Mouse (Mus musculus): ENCODE data around the gene Smarce1. TPM values are rescaled to one million over a fixed set of nuclear protein-coding genes. Genes with fewer than 3 reads are reported as not detected.

Gene Smarce1
- total and polyA plus RNA-seq, 3 experiments, result 243 to 277 TPM; not detected in 1

GRCm38 (mm10) chr11:99169438-99169837 lies 61.4 kb downstream of the Smarce1 start:
- H3K9me3 ChIP-seq (replicated peaks; ENCODE audit: insufficient read depth, low read length), result no peaks in the 10 kb centered on the region
- peaks cover 0 to 22% of the 10 kb centered on the region in 2 experiments; a peak in 2 of 4 replicates for H3K4me1 ChIP-seq (ENCODE audit: control insufficient read depth in 1 of 2, insufficient read depth in 2 of 2, low read length in 2 of 2)
- H3K79me2 ChIP-seq (ENCODE audit: control insufficient read depth, insufficient read depth, low read length, poor library complexity), result no peaks in the 10 kb centered on the region
- H3K9ac ChIP-seq (ENCODE audit: control insufficient read depth, low read depth, low read length, poor library complexity, severe bottlenecking), result no peak overlapping the region
- H3K27ac ChIP-seq (ENCODE audit: control insufficient read depth, low read depth, low read length), result no peak overlapping the region
- peaks cover 9 to 12% of the 10 kb centered on the region in 2 experiments for H3K27me3 ChIP-seq (ENCODE audit: control insufficient read depth in 1 of 2, insufficient read depth in 2 of 2, low read length in 2 of 2)
- peaks cover 0 to 11% of the 10 kb centered on the region in 2 experiments; a peak in 1 of 4 replicates for H3K36me3 ChIP-seq (ENCODE audit: control insufficient read depth in 1 of 2, insufficient read depth in 2 of 2, low read length in 2 of 2)
- TF ChIP-seq POLR2A (IDR thresholded peaks at IDR 0.05; ENCODE audit: control insufficient read depth in 1 of 2, insufficient read depth in 1 of 2, low read depth in 1 of 2, low read length in 2 of 2, poor library complexity in 1 of 2) (no peak), MAFK (IDR thresholded peaks at IDR 0.05; ENCODE audit: borderline replicate concordance, low read depth, low read length) (no peak), CHD1 (IDR thresholded peaks at IDR 0.05; ENCODE audit: low read depth, low read length) (no peak), BHLHE40 (IDR thresholded peaks at IDR 0.05; ENCODE audit: borderline replicate concordance, low read depth, low read length) (no peak), ZNF384 (IDR thresholded peaks at IDR 0.05; ENCODE audit: low read depth, low read length) (no peak), JUND (IDR thresholded peaks at IDR 0.05; ENCODE audit: low read depth, low read length) (no peak), SIN3A (IDR thresholded peaks at IDR 0.05; ENCODE audit: low read length) (no peak), ZKSCAN1 (IDR thresholded peaks at IDR 0.05; ENCODE audit: low read depth, low read length) (no peak), TBP (IDR thresholded peaks at IDR 0.05; ENCODE audit: low read depth, low read length) (no peak), E2F4 (IDR thresholded peaks at IDR 0.05; ENCODE audit: borderline replicate concordance, low read depth, low read length) (no peak), TCF12 (IDR thresholded peaks at IDR 0.05; ENCODE audit: low read depth, low read length) (no peak), MAX (IDR thresholded peaks at IDR 0.05; ENCODE audit: low read length) (no peak), CTCF (IDR thresholded peaks at IDR 0.05 in 2 of 3, conservative IDR thresholded peaks at IDR 0.05 in 1 of 3; ENCODE audit: control insufficient read depth in 1 of 3, insufficient read depth in 1 of 3, low read depth in 2 of 3, low read length in 3 of 3, poor library complexity in 1 of 3, severe bottlenecking in 1 of 3) (no peak; a peak in 1 of 6 replicates)
- DNase-seq (ENCODE audit: low read depth, low spot score), result no peak
- no peak overlapping the region for H3K4me3 ChIP-seq (ENCODE audit: control insufficient read depth in 1 of 2, insufficient read depth in 1 of 2, low read depth in 2 of 2, low read length in 2 of 2)

- H3K36me3 ChIP-seq (ENCODE audit: control insufficient read depth in 1 of 2, insufficient read depth in 2 of 2, low read length in 2 of 2), result peaks cover 0 to 14% of the 10 kb centered on the region in 2 experiments; a peak in 2 of 4 replicates
- peak overlapping the region; percentile 28 for H3K9ac ChIP-seq (ENCODE audit: control insufficient read depth, low read depth, low read length, poor library complexity, severe bottlenecking)
- H3K9me3 ChIP-seq (replicated peaks; ENCODE audit: insufficient read depth, low read length), result no peaks in the 10 kb centered on the region
- peaks cover 2 to 32% of the 10 kb centered on the region in 2 experiments for H3K4me1 ChIP-seq (ENCODE audit: control insufficient read depth in 1 of 2, insufficient read depth in 2 of 2, low read length in 2 of 2)
- TF ChIP-seq CHD1 (IDR thresholded peaks at IDR 0.05; ENCODE audit: low read depth, low read length) (no peak), ETS1 (IDR thresholded peaks at IDR 0.05; ENCODE audit: low read depth, low read length) (no peak), ZNF384 (IDR thresholded peaks at IDR 0.05; ENCODE audit: low read depth, low read length) (peak; percentile 94), POLR2AphosphoS5 (IDR thresholded peaks at IDR 0.05; ENCODE audit: borderline replicate concordance, low read depth, low read length) (no peak), ZC3H11A (IDR thresholded peaks at IDR 0.05; ENCODE audit: low read depth, low read length) (no peak), USF1 (IDR thresholded peaks at IDR 0.05; ENCODE audit: low read depth, low read length) (peak; percentile 54), MYB (IDR thresholded peaks at IDR 0.05; ENCODE audit: low read depth, low read length) (no peak), POLR2AphosphoS2 (IDR thresholded peaks at IDR 0.05; ENCODE audit: low read length) (no peak), CTCF (IDR thresholded peaks at IDR 0.05 in 2 of 3, conservative IDR thresholded peaks at IDR 0.05 in 1 of 3; ENCODE audit: control insufficient read depth in 1 of 3, insufficient read depth in 1 of 3, low read depth in 2 of 3, low read length in 3 of 3, poor library complexity in 1 of 3, severe bottlenecking in 1 of 3) (no peak), SIN3A (IDR thresholded peaks at IDR 0.05; ENCODE audit: low read length) (0 out of 2 replicates have a peak, but pooled peaks have one; percentile 21), HCFC1 (IDR thresholded peaks at IDR 0.05; ENCODE audit: low read depth, low read length) (no peak), MYC (IDR thresholded peaks at IDR 0.05; ENCODE audit: low read depth, low read length) (no peak), RCOR1 (IDR thresholded peaks at IDR 0.05; ENCODE audit: low read depth, low read length) (no peak), MXI1 (IDR thresholded peaks at IDR 0.05; ENCODE audit: low read depth, low read length) (no peak), UBTF (IDR thresholded peaks at IDR 0.05; ENCODE audit: borderline replicate concordance, insufficient read depth, low read depth, low read length) (no peak), MAFK (IDR thresholded peaks at IDR 0.05; ENCODE audit: borderline replicate concordance, low read depth, low read length) (no peak), BHLHE40 (IDR thresholded peaks at IDR 0.05; ENCODE audit: borderline replicate concordance, low read depth, low read length) (no peak), MAX (IDR thresholded peaks at IDR 0.05; ENCODE audit: low read length) (no peak), ZKSCAN1 (IDR thresholded peaks at IDR 0.05; ENCODE audit: low read depth, low read length) (no peak)
- H3K27ac ChIP-seq (ENCODE audit: control insufficient read depth, low read depth, low read length), result no peak overlapping the region
- H3K79me2 ChIP-seq (ENCODE audit: control insufficient read depth, insufficient read depth, low read length, poor library complexity), result no peaks in the 10 kb centered on the region
- peaks cover 9 to 12% of the 10 kb centered on the region in 2 experiments for H3K27me3 ChIP-seq (ENCODE audit: control insufficient read depth in 1 of 2, insufficient read depth in 2 of 2, low read length in 2 of 2)
- H3K4me3 ChIP-seq (ENCODE audit: control insufficient read depth in 1 of 2, insufficient read depth in 1 of 2, low read depth in 2 of 2, low read length in 2 of 2), result peak overlapping the region; percentile 43 to 53
- peak; percentile 74 for DNase-seq (ENCODE audit: low read depth, low spot score)
Measured at GRCm38 (mm10) chr11:99168030-99168474, 62.8 kb downstream of the Smarce1 start.

Data from MEL (cell line).